Mouse (Mus musculus) spleen, adult 2 months (tissue): Measurements from ENCODE around the gene Rims1.

Source experiments
- CTCF ChIP-seq: fragments of 200-500 bp; IDR thresholded peaks from 2 replicates; pipeline ENCODE4 v1.5.1; 2011; ENCODE audit warnings: mild to moderate bottlenecking, inconsistent platforms; ENCODE audit not compliant: insufficient read depth, insufficient read length, insufficient replicate concordance; ENCODE audit errors: extremely low read depth
- POLR2A ChIP-seq: fragments of 200-500 bp; IDR thresholded peaks from 2 replicates; pipeline ENCODE4 v1.6.1; 2011; ENCODE audit warnings: low read depth, low read length, inconsistent platforms

DNA sequence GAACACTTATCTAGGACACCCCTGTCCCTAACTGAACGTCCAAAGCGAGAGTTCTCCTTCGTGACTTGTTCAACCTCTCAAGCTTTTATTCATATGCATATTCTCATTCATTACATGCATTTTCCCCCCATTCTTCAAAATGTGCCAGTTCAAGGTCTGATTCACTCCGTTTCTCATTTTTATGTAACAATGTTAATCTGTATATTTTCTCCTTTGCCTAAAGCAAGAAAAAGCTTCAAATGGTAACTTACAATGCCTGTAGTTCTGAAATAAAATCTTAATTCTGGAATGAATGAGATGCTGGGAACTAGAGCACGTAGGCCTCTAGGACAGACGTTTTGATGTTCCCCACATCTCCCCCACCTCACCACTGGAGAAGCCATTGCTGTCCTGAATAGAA, 141.6 kb downstream of the Rims1 start:
- no peak for TF ChIP-seq POLR2A
- no peak for TF ChIP-seq CTCF
